ENCODE assay signal across 8 mouse cellular contexts in the genomic region with DNA sequence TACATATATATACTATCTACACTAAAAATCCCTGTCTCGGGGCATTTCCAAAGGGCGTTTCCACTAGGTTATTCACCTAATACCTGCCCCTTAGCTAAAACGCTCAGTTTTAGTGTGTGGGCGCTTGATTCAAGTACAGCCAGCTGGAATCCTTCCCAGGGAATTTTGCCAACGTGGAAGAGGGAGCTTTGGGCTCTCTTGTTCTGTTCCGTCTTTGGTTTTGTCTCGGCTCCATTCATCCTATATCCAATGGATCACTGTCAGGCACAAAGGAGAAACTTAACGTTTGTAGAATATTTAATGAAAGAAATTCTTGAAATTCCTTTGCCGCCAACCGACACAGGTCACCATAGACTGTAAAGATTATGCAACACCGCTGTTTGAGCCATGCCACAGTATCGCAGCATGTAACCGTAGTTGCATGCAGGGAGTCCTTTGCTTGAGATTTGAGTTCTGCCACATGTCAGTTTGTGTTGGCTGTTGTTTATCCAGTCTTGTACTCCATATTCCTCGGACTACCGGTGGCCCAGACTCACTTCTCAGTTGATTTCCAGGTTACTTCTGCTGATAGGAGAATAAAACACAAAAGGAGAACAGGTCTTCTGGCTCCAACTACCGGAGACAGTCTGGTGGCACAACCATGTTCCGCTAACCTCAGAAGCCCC. TPM values are rescaled to one million over a fixed set of nuclear protein-coding genes. Genes with fewer than 3 reads are reported as not detected.
DNase-seq lines count a peak whose midpoint lies in the region; ATAC-seq lines count a peak whose summit lies in the region.
"Had no signal": no experiment of that assay in that cellular context is flagged by ENCODE, and none has a peak within 500 bp of the region (broad histone marks: within the 10 kb centered on the region; RNA-seq: fewer than 3 reads in every experiment).

No protein-coding gene starts in this region.

- H3K27ac ChIP-seq in embryonic facial prominence, embryonic 13.5 days = 0 out of 2 replicates have a peak overlapping the region, but pooled peaks have one; percentile 33
- no peak overlapping the region for H3K27ac ChIP-seq in hindbrain, embryonic 15.5 days (replicated peaks)
- no peak overlapping the region for H3K27ac ChIP-seq in neural tube, embryonic 12.5 days
- H3K27ac ChIP-seq: liver, embryonic 14.5 days had no signal

- peaks cover 7% of the 10 kb centered on the region; the same call in 1 of the 2 replicates for H3K4me1 ChIP-seq in embryonic facial prominence, embryonic 13.5 days
- H3K4me1 ChIP-seq in hindbrain, embryonic 15.5 days (replicated peaks) = peaks cover 6% of the 10 kb centered on the region; the same call in 1 of the 2 replicates
- H3K4me1 ChIP-seq in neural tube, embryonic 12.5 days = 0 out of 2 replicates have a peak, but pooled peaks cover 3% of the 10 kb centered on the region

- ATAC-seq in embryonic facial prominence, embryonic 13.5 days (ENCODE audit: insufficient number of reproducible peaks, insufficient read depth, low FRiP score, low TSS enrichment, low read depth) = peak; percentile 64
- peak; percentile 68 for ATAC-seq in hindbrain, embryonic 15.5 days (ENCODE audit: low FRiP score, low read depth)
- peak; percentile 66 for ATAC-seq in neural tube, embryonic 12.5 days (ENCODE audit: low FRiP score, low read depth)

- H3K27me3 ChIP-seq in embryonic facial prominence, embryonic 13.5 days = no peaks in the 10 kb centered on the region
- no peaks in the 10 kb centered on the region for H3K27me3 ChIP-seq in hindbrain, embryonic 15.5 days
- H3K27me3 ChIP-seq in neural tube, embryonic 12.5 days (replicated peaks) = no peaks in the 10 kb centered on the region

- H3K4me3 ChIP-seq in embryonic facial prominence, embryonic 13.5 days = no peak overlapping the region
- H3K4me3 ChIP-seq in hindbrain, embryonic 15.5 days = peak overlapping the region; percentile 7; the same call in 1 of the 2 replicates
- no peak overlapping the region for H3K4me3 ChIP-seq in neural tube, embryonic 12.5 days

- intact Hi-C loops in left cerebral cortex, postnatal 36 days (cut with DNase I) = no loop called here

- no peaks in the 10 kb centered on the region for H3K36me3 ChIP-seq in embryonic facial prominence, embryonic 13.5 days
- H3K36me3 ChIP-seq in hindbrain, embryonic 15.5 days = no peaks in the 10 kb centered on the region
- H3K36me3 ChIP-seq in neural tube, embryonic 12.5 days = no peaks in the 10 kb centered on the region

- no peaks in the 10 kb centered on the region for H3K9me3 ChIP-seq in embryonic facial prominence, embryonic 13.5 days
- H3K9me3 ChIP-seq in hindbrain, embryonic 15.5 days = no peaks in the 10 kb centered on the region
- H3K9me3 ChIP-seq in neural tube, embryonic 12.5 days = no peaks in the 10 kb centered on the region

- 59% methylated on average over 17 of the region's 17 CpGs for WGBS in embryonic facial prominence, embryonic 13.5 days
- 27% methylated on average over 17 of the region's 17 CpGs for WGBS in hindbrain, embryonic 15.5 days
- 52% methylated on average over 17 of the region's 17 CpGs for WGBS in neural tube, embryonic 12.5 days

- peak overlapping the region; percentile 24; the same call in 1 of the 2 replicates for H3K4me2 ChIP-seq in embryonic facial prominence, embryonic 13.5 days
- H3K4me2 ChIP-seq in hindbrain, embryonic 15.5 days = peak overlapping the region; percentile 50
- peak overlapping the region; percentile 33; the same call in 1 of the 2 replicates for H3K4me2 ChIP-seq in neural tube, embryonic 12.5 days (replicated peaks)

- H3K9ac ChIP-seq in embryonic facial prominence, embryonic 13.5 days = no peak overlapping the region
- H3K9ac ChIP-seq in hindbrain, embryonic 15.5 days = no peak overlapping the region
- H3K9ac ChIP-seq in neural tube, embryonic 12.5 days = no peak overlapping the region
- H3K9ac ChIP-seq: liver, embryonic 14.5 days had no signal

- DNase-seq in urinary bladder, postnatal 14 days (ENCODE audit: low spot score) = peak; percentile 65
- no peak for DNase-seq in urinary bladder, adult 18-20 months (ENCODE audit: low spot score in 2 of 2)
- DNase-seq in left cerebral cortex, postnatal 36 days (ENCODE audit: low spot score in 2 of 2) = peak; percentile 19 to 32
- no peak for DNase-seq in adipocyte (ENCODE audit: low spot score)

RNA-seq across cellular contexts. Expression of gene Sap30, which starts 11.3 kb away (rescaled TPM):
- 40.4 and 45.6 TPM in 2 replicates for polyA plus RNA-seq in embryonic facial prominence, embryonic 13.5 days (2015; fragmentation: Nextera tagmentation; extraction: Ambion mirVana)
- polyA plus RNA-seq in hindbrain, embryonic 15.5 days (2015; fragmentation: Nextera tagmentation; extraction: Ambion mirVana) = 29.3 and 37.0 TPM in 2 replicates
- 10 to 100 TPM in 1 of 2 experiments, 1 to 10 TPM in 1; 8.9 to 12.0 TPM for total RNA-seq in left cerebral cortex, postnatal 36 days (2021)
- polyA plus RNA-seq in neural tube, embryonic 12.5 days (2016; fragmentation: Nextera tagmentation; extraction: Ambion mirVana) = 101 and 105 TPM in 2 replicates

RNA-seq across cellular contexts. Expression of gene Hmgb2, which starts 12.7 kb away (rescaled TPM):
- polyA plus RNA-seq in embryonic facial prominence, embryonic 13.5 days (2015; fragmentation: Nextera tagmentation; extraction: Ambion mirVana) = 362 and 415 TPM in 2 replicates
- 80.2 and 93.6 TPM in 2 replicates for polyA plus RNA-seq in hindbrain, embryonic 15.5 days (2015; fragmentation: Nextera tagmentation; extraction: Ambion mirVana)
- 1 to 10 TPM; 4.3 to 6.7 TPM for total RNA-seq in left cerebral cortex, postnatal 36 days (2021)
- polyA plus RNA-seq in neural tube, embryonic 12.5 days (2016; fragmentation: Nextera tagmentation; extraction: Ambion mirVana) = 387 and 409 TPM in 2 replicates

RNA-seq across cellular contexts. Expression of gene Scrg1, which starts 43.3 kb away (rescaled TPM):
- polyA plus RNA-seq in embryonic facial prominence, embryonic 13.5 days (2015; fragmentation: Nextera tagmentation; extraction: Ambion mirVana) = 5.5 and 6.1 TPM in 2 replicates
- polyA plus RNA-seq in hindbrain, embryonic 15.5 days (2015; fragmentation: Nextera tagmentation; extraction: Ambion mirVana) = 8.4 and 10.8 TPM in 2 replicates
- 10 to 100 TPM; 44.0 to 48.8 TPM for total RNA-seq in left cerebral cortex, postnatal 36 days (2021)
- polyA plus RNA-seq in neural tube, embryonic 12.5 days (2016; fragmentation: Nextera tagmentation; extraction: Ambion mirVana) = 2.0 and 2.1 TPM in 2 replicates
- polyA plus RNA-seq: liver, embryonic 14.5 days had no signal

Comparison
In these comparisons a context has a peak if more than half of its experiments do, and no peak if none do; other contexts are left out.
1. DNase-seq: peak in urinary bladder, postnatal 14 days (single experiment) and left cerebral cortex, postnatal 36 days (2 of 2); none in urinary bladder, adult 18-20 months (0 of 2) and adipocyte (single experiment).
2. Peak in every context shown above with its lines, with median percentiles within 50 percentile points of each other: ATAC-seq and H3K4me2 ChIP-seq.